In genomic region chr15:89373027-89373761, GRCm38 (mm10) we compare ENCODE assay signal across 8 mouse cellular contexts. TPM values are rescaled to one million over a fixed set of nuclear protein-coding genes. Genes with fewer than 3 reads are reported as not detected.
DNase-seq lines count a peak whose midpoint lies in the region; ATAC-seq and TF ChIP-seq lines count a peak whose summit lies in the region.

No protein-coding gene starts in this region.

- no peaks in the 10 kb centered on the region for H3K9me3 ChIP-seq in embryonic facial prominence, embryonic 12.5 days
- H3K9me3 ChIP-seq in limb, embryonic 10.5 days (replicated peaks), result no peaks in the 10 kb centered on the region
- H3K9me3 ChIP-seq in midbrain, embryonic 12.5 days, result no peaks in the 10 kb centered on the region

- WGBS in embryonic facial prominence, embryonic 12.5 days, result 1% methylated on average over 35 of the region's 35 CpGs
- WGBS in limb, embryonic 10.5 days, result 2% methylated on average over 35 of the region's 35 CpGs
- 3% methylated on average over 35 of the region's 35 CpGs for WGBS in midbrain, embryonic 12.5 days
- 1% methylated on average over 35 of the region's 35 CpGs for WGBS in small intestine, adult 2 months

- TF ChIP-seq CTCF in small intestine, adult 2 months (IDR thresholded peaks at IDR 0.05; ENCODE audit: extremely low read depth, insufficient read length, insufficient replicate concordance, low read depth, low read length), result peak; percentile 59

- H3K9ac ChIP-seq in embryonic facial prominence, embryonic 12.5 days, result peak overlapping the region; percentile 65
- peak overlapping the region; percentile 73 for H3K9ac ChIP-seq in midbrain, embryonic 12.5 days (replicated peaks)

- DNase-seq in 3134 (ENCODE audit: extremely low read depth, insufficient read length, low spot score), result peak; percentile 93
- DNase-seq in adrenal gland, postnatal 25 days, result peak; percentile 87
- DNase-seq in heart, adult 11 months, result peak; percentile 99
- peak; percentile 89 for DNase-seq in kidney, adult 18-20 months
- peak; percentile 85 for DNase-seq in limb, embryonic 10.5 days (ENCODE audit: low spot score)

- ATAC-seq in embryonic facial prominence, embryonic 12.5 days (ENCODE audit: insufficient number of reproducible peaks, insufficient read depth, low FRiP score, low TSS enrichment), result peak; percentile 70
- ATAC-seq in midbrain, embryonic 12.5 days (ENCODE audit: low FRiP score, low read depth), result peak; percentile 78

- H3K4me3 ChIP-seq in embryonic facial prominence, embryonic 12.5 days, result peak overlapping the region; percentile 57
- peak overlapping the region; percentile 66 for H3K4me3 ChIP-seq in limb, embryonic 10.5 days
- H3K4me3 ChIP-seq in midbrain, embryonic 12.5 days, result peak overlapping the region; percentile 73
- peak overlapping the region; percentile 85 for H3K4me3 ChIP-seq in small intestine, adult 2 months (ENCODE audit: low read depth, low read length)

- TF ChIP-seq POLR2A in small intestine, adult 2 months (IDR thresholded peaks at IDR 0.05; ENCODE audit: low read depth, low read length), result no peak

- H3K4me1 ChIP-seq in embryonic facial prominence, embryonic 12.5 days, result peaks cover 14% of the 10 kb centered on the region
- peaks cover 45% of the 10 kb centered on the region for H3K4me1 ChIP-seq in limb, embryonic 10.5 days
- H3K4me1 ChIP-seq in midbrain, embryonic 12.5 days, result peaks cover 17% of the 10 kb centered on the region
- H3K4me1 ChIP-seq in small intestine, adult 2 months (ENCODE audit: control insufficient read depth, insufficient read depth, insufficient read length, low read length), result peaks cover 33% of the 10 kb centered on the region

- H3K27me3 ChIP-seq in embryonic facial prominence, embryonic 12.5 days, result peaks cover 24% of the 10 kb centered on the region
- peaks cover 25% of the 10 kb centered on the region for H3K27me3 ChIP-seq in limb, embryonic 10.5 days (ENCODE audit: low read depth, poor library complexity, severe bottlenecking)
- H3K27me3 ChIP-seq in midbrain, embryonic 12.5 days, result peaks cover 34% of the 10 kb centered on the region
- no peaks in the 10 kb centered on the region for H3K27me3 ChIP-seq in small intestine, adult 2 months (ENCODE audit: control insufficient read depth, insufficient read depth, low read length)

- peaks cover 45% of the 10 kb centered on the region for H3K36me3 ChIP-seq in embryonic facial prominence, embryonic 12.5 days
- peaks cover 48% of the 10 kb centered on the region for H3K36me3 ChIP-seq in limb, embryonic 10.5 days
- peaks cover 45% of the 10 kb centered on the region for H3K36me3 ChIP-seq in midbrain, embryonic 12.5 days
- peaks cover 35% of the 10 kb centered on the region for H3K36me3 ChIP-seq in small intestine, adult 2 months (ENCODE audit: control insufficient read depth, insufficient read depth, low read length)

- peak overlapping the region; percentile 69 for H3K4me2 ChIP-seq in embryonic facial prominence, embryonic 12.5 days (replicated peaks)
- H3K4me2 ChIP-seq in midbrain, embryonic 12.5 days (replicated peaks), result peak overlapping the region; percentile 79

- peak overlapping the region; percentile 81 for H3K27ac ChIP-seq in embryonic facial prominence, embryonic 12.5 days
- peak overlapping the region; percentile 93 for H3K27ac ChIP-seq in limb, embryonic 10.5 days
- peak overlapping the region; percentile 90 for H3K27ac ChIP-seq in midbrain, embryonic 12.5 days (replicated peaks)
- H3K27ac ChIP-seq in small intestine, adult 2 months (ENCODE audit: insufficient read depth, low read depth, low read length), result peak overlapping the region; percentile 90

RNA-seq across cellular contexts. Expression of gene Sco2, which starts 0.5 kb away (rescaled TPM):
- 26.0 and 35.6 TPM in 2 replicates for total RNA-seq in adrenal gland, postnatal 25 days (2021)
- 5.5 and 6.2 TPM in 2 replicates for polyA plus RNA-seq in embryonic facial prominence, embryonic 12.5 days (2016; fragmentation: Nextera tagmentation; extraction: Ambion mirVana)
- 7.4 and 9.0 TPM in 2 replicates for polyA plus RNA-seq in limb, embryonic 10.5 days (2016; fragmentation: Nextera tagmentation; extraction: Ambion mirVana)
- 5.8 TPM in 2 replicates for polyA plus RNA-seq in midbrain, embryonic 12.5 days (2016; fragmentation: Nextera tagmentation; extraction: Ambion mirVana)
- 239 and 317 TPM in 2 replicates for polyA plus RNA-seq in small intestine, adult 2 months (2012; rRNA removed)

RNA-seq across cellular contexts. Expression of gene Tymp, which starts 3.6 kb away (rescaled TPM):
- 0.67 and 0.76 TPM in 2 replicates for total RNA-seq in adrenal gland, postnatal 25 days (2021)
- 1.2 and 1.5 TPM in 2 replicates for polyA plus RNA-seq in embryonic facial prominence, embryonic 12.5 days (2016; fragmentation: Nextera tagmentation; extraction: Ambion mirVana)
- polyA plus RNA-seq in limb, embryonic 10.5 days (2016; fragmentation: Nextera tagmentation; extraction: Ambion mirVana), result 1.2 and 1.5 TPM in 2 replicates
- 1.4 and 1.9 TPM in 2 replicates for polyA plus RNA-seq in midbrain, embryonic 12.5 days (2016; fragmentation: Nextera tagmentation; extraction: Ambion mirVana)
- polyA plus RNA-seq in small intestine, adult 2 months (2012; rRNA removed), result 114 and 152 TPM in 2 replicates

RNA-seq across cellular contexts. Expression of gene Odf3b, which starts 5.9 kb away (rescaled TPM):
- 0.91 TPM in 1 of 2 replicates, not detected in the other for total RNA-seq in adrenal gland, postnatal 25 days (2021)
- 0.27 and 0.51 TPM in 2 replicates for polyA plus RNA-seq in embryonic facial prominence, embryonic 12.5 days (2016; fragmentation: Nextera tagmentation; extraction: Ambion mirVana)
- polyA plus RNA-seq in limb, embryonic 10.5 days (2016; fragmentation: Nextera tagmentation; extraction: Ambion mirVana), result 0.39 and 0.53 TPM in 2 replicates
- 0.51 and 1.2 TPM in 2 replicates for polyA plus RNA-seq in midbrain, embryonic 12.5 days (2016; fragmentation: Nextera tagmentation; extraction: Ambion mirVana)
- 46.1 and 142 TPM in 2 replicates for polyA plus RNA-seq in small intestine, adult 2 months (2012; rRNA removed)

RNA-seq across cellular contexts. Expression of gene Klhdc7b, which starts 11.5 kb away (rescaled TPM):
- not detected in 2 replicates for total RNA-seq in adrenal gland, postnatal 25 days (2021)
- polyA plus RNA-seq in embryonic facial prominence, embryonic 12.5 days (2016; fragmentation: Nextera tagmentation; extraction: Ambion mirVana), result 0.11 TPM in 1 of 2 replicates, not detected in the other
- 0.08 TPM in 1 of 2 replicates, not detected in the other for polyA plus RNA-seq in limb, embryonic 10.5 days (2016; fragmentation: Nextera tagmentation; extraction: Ambion mirVana)
- not detected in 2 replicates for polyA plus RNA-seq in midbrain, embryonic 12.5 days (2016; fragmentation: Nextera tagmentation; extraction: Ambion mirVana)
- polyA plus RNA-seq in small intestine, adult 2 months (2012; rRNA removed), result 1.1 and 1.4 TPM in 2 replicates

RNA-seq across cellular contexts. Expression of gene Ncaph2, which starts 17.7 kb away (rescaled TPM):
- 67.8 and 88.4 TPM in 2 replicates for total RNA-seq in adrenal gland, postnatal 25 days (2021)
- 171 and 177 TPM in 2 replicates for polyA plus RNA-seq in embryonic facial prominence, embryonic 12.5 days (2016; fragmentation: Nextera tagmentation; extraction: Ambion mirVana)
- polyA plus RNA-seq in limb, embryonic 10.5 days (2016; fragmentation: Nextera tagmentation; extraction: Ambion mirVana), result 197 and 200 TPM in 2 replicates
- 164 and 170 TPM in 2 replicates for polyA plus RNA-seq in midbrain, embryonic 12.5 days (2016; fragmentation: Nextera tagmentation; extraction: Ambion mirVana)
- polyA plus RNA-seq in small intestine, adult 2 months (2012; rRNA removed), result 56.8 and 149 TPM in 2 replicates

Comparison
In these comparisons a context has a peak if more than half of its experiments do, and no peak if none do; other contexts are left out.
1. Peak in every context shown above with its lines: DNase-seq, ATAC-seq, H3K4me3 ChIP-seq and H3K27ac ChIP-seq.
2. RNA of gene Sco2, which starts 0.5 kb away (polyA plus RNA-seq): 239 to 317 TPM in small intestine, adult 2 months; 7.4 to 9.0 TPM in limb, embryonic 10.5 days, 5.8 TPM in midbrain, embryonic 12.5 days and 5.5 to 6.2 TPM in embryonic facial prominence, embryonic 12.5 days; every median in the first group is over 10 times any median in the second.
3. RNA of gene Tymp, which starts 3.6 kb away (polyA plus RNA-seq): 114 to 152 TPM in small intestine, adult 2 months; 1.4 to 1.9 TPM in midbrain, embryonic 12.5 days, 1.2 to 1.5 TPM in embryonic facial prominence, embryonic 12.5 days and 1.2 to 1.5 TPM in limb, embryonic 10.5 days; every median in the first group is over 10 times any median in the second.
4. RNA of gene Odf3b, which starts 5.9 kb away (polyA plus RNA-seq): 46.1 to 142 TPM in small intestine, adult 2 months; 0.39 to 0.53 TPM in limb, embryonic 10.5 days, 0.27 to 0.51 TPM in embryonic facial prominence, embryonic 12.5 days and 0.51 to 1.2 TPM in midbrain, embryonic 12.5 days; every median in the first group is over 10 times any median in the second.